Mouse (Mus musculus) megakaryocyte, adult 5-6 weeks (primary cell): ENCODE results near the gene Lsm3. TPM values are rescaled to one million over a fixed set of nuclear protein-coding genes. Genes with fewer than 3 reads are reported as not detected.

ENCODE experiments used
- ATAC-seq: 2 replicates; pipeline ENCODE4 v1.8.0; 2016; ENCODE audit warnings: mild to moderate bottlenecking, inconsistent platforms; ENCODE audit not compliant: poor library complexity, severe bottlenecking
- total RNA-seq, 2 experiments: library from RNA; stranded (forward) in 1 of 2; stranded (reverse) in 1 of 2; fragments of 153-499, 151-499 nt in 1 of 2; fragments of 221-1000, 200-1000 nt in 1 of 2; gene quantifications; 2 replicates each; pipeline versions ENCODE4 v1.2.3 to v1.2.4; 2015 to 2017

The Lsm3 gene
- total RNA-seq, 2 experiments from 2014 or later: 84.7 to 288 TPM

- no peak for ATAC-seq
Measured at GRCm38 (mm10) chr6:91549621-91550020, 33.9 kb downstream of the Lsm3 start.

- no peak for ATAC-seq
Measured at GRCm38 (mm10) chr6:91551671-91552070, 35.9 kb downstream of the Lsm3 start.

GRCm38 (mm10) chr6:91552693-91553092 is 37.0 kb downstream of the Lsm3 start:
- no peak for ATAC-seq

GRCm38 (mm10) chr6:91558565-91558964 is 42.8 kb downstream of the Lsm3 start:
- no peak for ATAC-seq

GRCm38 (mm10) chr6:91559371-91559770 is 43.6 kb downstream of the Lsm3 start:
- ATAC-seq: no peak

GRCm38 (mm10) chr6:91560186-91560585 is 44.5 kb downstream of the Lsm3 start:
- no peak for ATAC-seq

GRCm38 (mm10) chr6:91563031-91563430 is 47.3 kb downstream of the Lsm3 start:
- no peak for ATAC-seq

GRCm38 (mm10) chr6:91566407-91566806 is 50.7 kb downstream of the Lsm3 start:
- ATAC-seq: no peak

Other genes with a start within 250 kb of the Lsm3 start
- gene Wnt7a, start 104.6 kb upstream of the Lsm3 start, total RNA-seq (2015): not detected in 2 replicates
- not detected in 2 replicates for gene Wnt7a, start 104.6 kb upstream of the Lsm3 start, total RNA-seq (2017)
- 6.2 and 7.3 TPM in 2 replicates for gene Chchd4, start 42.4 kb upstream of the Lsm3 start, total RNA-seq (2015)
- gene Chchd4, start 42.4 kb upstream of the Lsm3 start, total RNA-seq (2017): 6.1 and 7.1 TPM in 2 replicates
- gene Tmem43, start 42.2 kb upstream of the Lsm3 start, total RNA-seq (2015): 62.2 and 66.7 TPM in 2 replicates
- gene Tmem43, start 42.2 kb upstream of the Lsm3 start, total RNA-seq (2017): 87.3 and 104 TPM in 2 replicates
- 9.6 and 11.6 TPM in 2 replicates for gene Xpc, start within 50 bp of the Lsm3 start, total RNA-seq (2015)
- 36.8 and 41.5 TPM in 2 replicates for gene Xpc, start within 50 bp of the Lsm3 start, total RNA-seq (2017)
- 58.0 and 61.9 TPM in 2 replicates for gene Slc6a6, start 168.1 kb downstream of the Lsm3 start, total RNA-seq (2015)
- 46.7 and 61.0 TPM in 2 replicates for gene Slc6a6, start 168.1 kb downstream of the Lsm3 start, total RNA-seq (2017)